Mouse (Mus musculus) B cell, adult (primary cell): Measurements from ENCODE around the gene Gm13693. TPM values are rescaled to one million over a fixed set of nuclear protein-coding genes. Genes with fewer than 3 reads are reported as not detected.

Experiments used
- total RNA-seq: library from RNA; stranded (reverse); gene quantifications from 4 replicates; pipeline ENCODE4 v1.2.4, GENCODE M21; 2023; ENCODE audit not compliant: inconsistent age

Gene Gm13693
- 2.6 to 3.1 TPM (median 3.0 TPM) in 4 replicates for total RNA-seq

GRCm38 (mm10) chr2:83961203-83961602, at the start of gene Gm13693:
TSS of gene Gm13693 (plus strand) at chr2:83961503.

GRCm38 (mm10) chr2:83940931-83941361, 20.4 kb upstream of the Gm13693 start, which contains the start of gene Zswim2:
TSS of gene Zswim2 (minus strand) at chr2:83941228.

GRCm38 (mm10) chr2:83955393-83955792, 5.9 kb upstream of the Gm13693 start, which contains the start of gene Gm13698:
TSS of gene Gm13698 (plus strand) at chr2:83955693.

GRCm38 (mm10) chr2:83967013-83967412, 5.7 kb downstream of the Gm13693 start, which contains the start of gene Gm13695:
TSS of gene Gm13695 (plus strand) at chr2:83967313.

GRCm38 (mm10) chr2:83972823-83973222, 11.5 kb downstream of the Gm13693 start, which contains the start of gene Gm13696:
TSS of gene Gm13696 (plus strand) at chr2:83973123.

GRCm38 (mm10) chr2:83978633-83979032, 17.3 kb downstream of the Gm13693 start, which contains the start of gene Gm13694:
TSS of gene Gm13694 (plus strand) at chr2:83978933.

GRCm38 (mm10) chr2:83984443-83984842, 23.1 kb downstream of the Gm13693 start, which contains the start of gene Gm13697:
TSS of gene Gm13697 (plus strand) at chr2:83984743.

GRCm38 (mm10) chr2:83990253-83990652, 28.9 kb downstream of the Gm13693 start, which contains the start of gene Gm13691:
TSS of gene Gm13691 (plus strand) at chr2:83990553.

Other genes starting within 250 kb of the Gm13693 start
- gene Itgav, start 237.1 kb upstream of the Gm13693 start, total RNA-seq, result 48.2 to 53.6 TPM (median 51.2 TPM) in 4 replicates
- gene Fam171b, start 148.9 kb upstream of the Gm13693 start, total RNA-seq, result not detected in 4 replicates
- gene Zswim2, start 20.3 kb upstream of the Gm13693 start, total RNA-seq, result not detected in 4 replicates
- 2.6 to 3.1 TPM (median 3.0 TPM) in 4 replicates for gene Gm13698, start 5.8 kb upstream of the Gm13693 start, total RNA-seq
- gene Gm13695, start 5.8 kb downstream of the Gm13693 start, total RNA-seq, result 2.6 TPM in 1 of 4 replicates, not detected in the others
- gene Gm13696, start 11.6 kb downstream of the Gm13693 start, total RNA-seq, result 2.6 to 3.1 TPM (median 3.0 TPM) in 4 replicates
- gene Gm13694, start 17.4 kb downstream of the Gm13693 start, total RNA-seq, result 2.6 to 3.1 TPM (median 3.0 TPM) in 4 replicates
- 2.6 to 3.1 TPM (median 3.0 TPM) in 4 replicates for gene Gm13697, start 23.2 kb downstream of the Gm13693 start, total RNA-seq
- 2.6 to 3.1 TPM (median 3.0 TPM) in 4 replicates for gene Gm13691, start 29.1 kb downstream of the Gm13693 start, total RNA-seq